Mouse (Mus musculus): ENCODE data around the gene Col18a1.

Col18a1 gene

DNA sequence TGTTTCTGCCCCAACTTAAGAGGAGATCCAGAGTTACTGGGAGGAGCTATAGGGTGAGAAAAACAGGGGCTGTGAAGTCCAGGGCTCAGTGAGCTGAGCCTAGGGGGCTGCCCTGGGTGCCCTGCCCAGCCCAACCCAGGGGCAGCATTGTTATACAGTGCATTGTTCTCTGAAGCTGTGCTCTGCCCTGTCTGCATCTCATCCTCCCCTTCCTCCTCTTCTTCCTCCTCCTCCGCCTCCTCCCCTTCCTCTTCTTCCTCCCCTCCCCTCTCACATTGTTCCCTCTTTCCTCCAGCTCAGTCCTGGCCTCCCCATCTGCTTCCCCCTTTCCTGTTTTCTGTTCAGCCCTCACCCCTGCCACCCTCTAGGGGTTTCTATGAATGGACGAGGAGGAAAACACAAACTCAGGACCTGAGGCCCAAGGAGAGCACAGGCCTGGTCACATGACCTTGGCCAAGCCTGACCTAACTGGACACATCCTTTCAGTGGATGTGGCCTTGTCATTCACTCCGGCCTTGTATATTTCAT is 16.5 kb upstream of the Col18a1 start:
- DNase-seq (ENCODE audit: low read depth, low spot score): no peak

DNA sequence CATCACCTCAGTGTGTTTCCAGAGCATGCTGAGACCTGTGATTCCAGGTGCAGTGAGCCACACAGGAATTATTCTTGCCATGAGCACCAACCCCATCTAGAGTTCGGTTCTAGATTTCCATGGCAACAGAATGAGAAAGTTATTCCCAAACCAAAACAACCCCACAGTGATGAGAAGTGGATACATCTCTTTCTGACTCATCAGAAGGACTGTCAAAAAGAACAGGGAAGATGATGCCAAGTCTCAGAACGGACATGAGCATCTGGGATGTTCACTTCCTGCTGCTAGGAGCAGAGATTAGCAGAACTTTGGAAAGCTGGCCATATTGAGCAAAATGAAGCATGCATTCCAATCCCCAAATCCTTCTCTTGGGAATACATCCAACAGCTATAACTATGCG is 13.8 kb upstream of the Col18a1 start:
- no peak for DNase-seq (ENCODE audit: low read depth, low spot score)

DNA sequence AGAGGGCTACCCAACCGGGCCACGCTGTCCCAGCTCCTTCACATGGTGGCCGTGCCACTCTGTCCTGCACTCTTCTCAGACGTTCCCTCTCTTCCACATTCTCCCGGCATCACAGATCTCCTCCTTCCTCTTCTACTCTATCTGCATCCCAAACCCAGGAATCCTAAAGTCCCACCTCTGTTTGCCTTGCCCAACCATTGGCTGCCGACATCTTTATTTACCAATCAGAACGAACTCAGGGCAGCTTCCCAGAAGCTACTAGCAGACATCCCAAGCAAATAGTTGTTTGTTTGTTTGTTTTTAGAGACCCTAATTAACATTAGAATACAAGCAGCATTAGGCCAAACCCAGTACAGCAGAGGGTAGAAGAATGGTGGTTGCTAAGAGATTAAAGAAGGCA is 12.3 kb upstream of the Col18a1 start:
- DNase-seq (ENCODE audit: low read depth, low spot score): no peak

DNA sequence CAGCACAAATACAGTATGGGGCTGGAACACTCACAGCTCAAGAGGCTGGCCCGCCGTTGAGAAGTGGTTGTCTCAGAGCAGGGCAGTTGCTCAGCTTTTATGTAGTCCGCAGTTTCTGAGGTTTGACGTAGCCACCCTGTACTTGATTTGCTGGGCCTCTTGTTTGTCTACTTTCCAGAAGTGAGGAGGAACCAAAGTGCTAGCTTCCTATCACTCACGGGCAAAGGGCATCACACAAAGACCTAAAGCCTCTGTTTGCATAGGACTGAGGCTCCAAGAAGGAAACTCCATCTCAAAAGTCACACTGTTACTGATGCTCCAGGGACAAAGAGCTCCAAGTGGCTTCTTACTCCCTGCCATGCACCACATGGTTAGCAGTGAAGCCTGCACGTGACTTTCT is 4.1 kb upstream of the Col18a1 start:
- no peak for DNase-seq (ENCODE audit: low read depth, low spot score)

DNA sequence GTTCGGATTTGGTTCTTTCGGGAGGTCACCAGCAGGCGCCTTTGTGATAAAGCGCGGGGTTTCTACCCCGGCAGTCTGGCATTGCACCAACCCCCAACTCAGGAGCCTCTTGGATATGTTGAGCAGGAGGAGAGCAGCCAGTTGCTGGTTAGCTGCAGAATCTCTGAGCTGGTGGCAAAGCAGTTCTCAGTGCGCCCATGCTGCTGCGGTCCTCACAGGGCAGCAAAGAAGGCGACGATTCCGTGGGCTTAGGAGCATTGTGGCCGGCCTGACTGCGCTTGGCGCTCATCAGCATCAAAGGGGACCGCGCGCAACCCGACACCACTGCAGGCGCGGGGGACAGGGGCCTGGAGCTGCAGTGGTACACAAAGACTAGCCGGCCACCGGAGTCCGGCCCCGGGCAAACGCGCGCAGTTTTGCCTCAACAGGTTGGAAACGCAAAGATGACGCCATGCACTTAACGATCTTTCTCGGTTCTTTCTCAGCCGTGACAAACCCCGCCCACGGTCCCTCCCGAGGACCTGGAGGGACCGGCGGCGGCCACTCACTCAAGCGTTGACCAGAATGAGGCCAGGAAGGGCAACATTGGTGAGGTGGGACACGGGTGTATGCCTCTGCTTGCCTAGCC is 916 bp downstream of the Col18a1 start:
- DNase-seq (ENCODE audit: low read depth, low spot score): no peak

DNA sequence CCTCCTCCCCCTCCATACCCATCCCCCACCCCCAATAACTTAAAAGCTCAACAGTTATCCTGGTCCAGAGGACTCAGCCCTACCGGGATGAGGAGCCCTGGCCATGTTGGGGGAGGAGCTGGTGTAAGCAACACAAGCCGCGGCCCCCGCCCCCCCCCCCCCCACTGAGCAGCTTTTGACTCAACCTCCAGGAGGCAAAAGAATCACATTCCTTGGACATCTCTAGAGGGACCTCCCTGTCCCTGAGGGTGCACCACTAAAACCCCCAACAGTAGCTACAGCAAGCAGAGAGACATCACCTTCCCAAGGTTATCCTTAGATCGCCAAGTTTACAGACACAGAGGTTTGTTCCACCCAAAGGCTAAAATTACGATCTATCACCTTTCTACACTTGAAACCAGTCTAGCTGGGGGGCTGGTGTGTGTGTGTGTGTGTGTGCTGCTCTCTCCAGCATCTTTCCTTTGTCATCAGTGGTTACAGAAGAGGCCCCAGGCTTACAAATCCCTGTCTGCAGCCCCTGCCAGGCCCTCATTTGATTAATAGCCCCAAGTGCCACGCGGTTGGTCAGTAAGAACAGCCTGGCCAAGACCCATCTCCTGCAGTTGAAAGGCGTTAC is 1.8 kb downstream of the Col18a1 start:
- DNase-seq (ENCODE audit: low read depth, low spot score): no peak

DNA sequence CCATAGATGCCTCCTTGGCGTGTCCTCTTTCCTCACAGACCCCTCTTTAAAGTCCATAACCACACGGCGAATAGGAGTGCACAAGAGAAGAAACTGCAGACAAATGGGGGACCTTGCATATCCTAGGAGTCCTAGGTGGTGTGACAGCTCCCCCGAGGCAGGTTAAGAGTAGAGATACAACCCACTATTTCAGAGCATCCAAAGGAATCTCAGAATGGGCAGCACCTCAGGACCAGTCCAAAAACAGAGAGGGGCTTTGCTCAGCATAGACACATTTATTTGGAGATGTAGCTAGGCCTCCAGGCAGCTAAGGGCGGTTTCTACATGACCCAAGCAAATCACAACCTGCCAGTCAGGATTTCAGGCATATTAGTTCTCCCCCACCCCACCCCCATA is 2.3 kb downstream of the Col18a1 start:
- no peak for DNase-seq (ENCODE audit: low read depth, low spot score)

DNA sequence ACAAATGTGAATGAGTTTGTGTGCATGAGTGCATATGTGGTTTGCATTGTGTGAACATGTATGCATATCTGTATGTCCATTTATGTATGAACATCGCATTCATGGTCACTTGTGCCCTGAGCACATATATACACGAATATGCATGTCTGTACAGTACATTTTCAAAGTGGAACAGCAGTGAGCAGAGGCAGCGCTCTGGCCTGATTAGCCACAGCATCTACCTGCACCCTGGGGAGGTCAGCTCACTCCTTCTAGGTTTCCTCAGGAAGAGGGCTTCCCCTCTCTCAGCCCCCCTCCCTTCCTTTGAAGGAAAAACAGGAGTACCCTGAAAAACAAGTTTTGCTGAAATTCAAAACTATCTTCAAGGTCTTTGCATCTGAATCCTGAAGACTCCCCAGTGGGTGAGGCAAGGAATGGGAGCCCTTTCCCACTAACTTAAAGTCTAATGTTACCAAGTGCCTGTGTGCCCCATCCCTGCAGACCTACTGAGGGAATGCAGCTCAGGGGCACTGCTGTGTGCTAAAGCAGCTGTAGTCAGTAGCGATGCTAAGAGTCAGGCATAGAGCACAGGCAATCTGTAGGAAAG is 2.9 kb downstream of the Col18a1 start:
- DNase-seq (ENCODE audit: low read depth, low spot score): no peak

DNA sequence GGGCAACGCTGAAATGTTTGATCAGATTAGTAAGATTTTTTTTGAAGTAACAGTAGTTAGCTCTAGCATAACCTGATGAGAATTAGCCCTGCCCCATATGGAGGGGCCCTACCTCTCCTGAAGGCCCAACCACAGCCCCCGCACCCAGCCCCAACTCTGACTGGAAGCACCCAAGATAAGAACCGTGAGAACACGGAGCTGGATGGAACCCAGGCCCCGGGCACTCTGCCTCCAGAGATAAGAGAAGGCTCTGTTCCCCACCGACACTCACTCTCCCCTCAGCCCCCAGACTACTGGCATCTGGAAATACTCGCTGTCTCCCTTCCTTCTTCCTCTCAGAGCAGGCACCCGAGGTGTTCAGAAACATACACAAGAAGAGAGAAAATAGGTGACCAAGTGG is 6.8 kb downstream of the Col18a1 start:
- DNase-seq (ENCODE audit: low read depth, low spot score): no peak

DNA sequence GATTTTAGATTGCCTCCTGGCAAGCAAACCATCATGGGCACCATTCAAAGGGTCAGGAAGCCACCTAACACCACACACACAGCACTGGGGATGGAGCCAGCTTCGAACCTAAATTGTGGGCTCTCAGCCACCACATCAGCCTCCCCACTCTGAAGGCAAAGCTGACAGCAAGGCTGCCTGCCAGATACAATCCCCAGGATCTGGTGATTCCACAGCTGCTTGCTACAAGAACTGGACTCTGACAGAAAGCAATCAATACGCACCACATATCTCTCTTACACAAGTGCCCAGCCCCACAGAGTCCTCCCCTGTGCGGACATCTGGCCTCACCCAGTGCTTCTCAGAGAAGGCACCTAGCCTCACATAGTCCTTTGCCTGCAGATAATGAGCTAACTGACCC is 7.4 kb downstream of the Col18a1 start:
- no peak for DNase-seq (ENCODE audit: low read depth, low spot score)

DNA sequence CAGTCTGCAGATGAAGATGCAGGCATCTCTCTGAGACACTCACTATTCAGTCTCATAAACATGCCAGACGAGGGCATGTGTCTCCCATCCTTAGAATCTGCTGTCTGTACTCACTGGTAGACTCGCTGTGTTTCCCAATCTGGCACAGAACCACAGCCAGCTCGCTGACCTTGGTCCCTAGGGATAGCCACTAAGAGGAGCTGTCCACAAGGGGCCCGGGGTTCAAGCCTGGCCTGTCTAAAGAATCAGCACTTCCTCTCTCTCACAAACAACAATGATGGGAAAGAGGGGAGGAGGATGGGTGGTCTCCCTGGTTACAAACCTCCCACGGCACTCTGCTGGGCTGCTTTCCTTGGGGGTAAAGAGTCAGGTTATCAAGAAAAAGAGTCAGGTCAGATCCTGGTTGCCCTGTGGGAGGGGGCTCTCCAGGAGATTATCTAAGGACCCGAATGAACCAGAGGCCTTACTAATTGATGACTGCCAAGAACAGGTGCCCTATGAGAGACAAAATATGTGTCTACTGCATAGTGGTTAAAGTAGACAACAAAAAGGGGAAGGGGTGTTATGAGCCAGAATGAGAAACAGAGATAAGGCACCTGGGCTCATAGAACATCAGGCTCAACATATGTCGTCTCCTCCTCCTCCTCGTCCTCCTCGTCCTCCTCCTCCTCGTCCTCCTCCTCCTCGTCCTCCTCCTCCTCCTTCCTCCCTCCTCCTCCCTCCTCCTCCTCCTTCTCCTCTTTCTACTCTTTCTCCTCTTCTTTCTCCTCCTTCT is 8.9 kb downstream of the Col18a1 start:
- no peak for DNase-seq (ENCODE audit: low read depth, low spot score)

DNA sequence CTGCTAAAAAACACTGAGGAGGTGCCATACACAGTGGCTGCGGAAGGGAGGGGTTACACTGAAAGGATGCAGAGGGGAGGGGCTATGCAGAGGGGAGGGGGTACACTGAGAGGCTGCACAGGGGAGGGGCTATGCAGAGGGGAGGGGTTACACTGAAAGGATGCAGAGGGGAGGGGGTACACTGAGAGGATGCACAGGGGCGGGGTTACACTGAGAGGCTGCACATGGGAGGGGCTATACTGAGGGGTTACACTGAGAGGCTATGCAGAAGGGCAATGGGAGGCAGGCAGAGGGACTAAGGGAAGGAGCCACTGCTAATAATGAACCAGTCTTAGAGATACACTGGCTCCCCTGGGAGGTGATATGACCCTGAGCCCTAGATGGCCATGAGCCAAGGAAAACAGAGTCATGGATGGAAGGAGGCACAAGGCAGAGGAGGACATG is 14.1 kb downstream of the Col18a1 start:
- DNase-seq (ENCODE audit: low read depth, low spot score): no peak

DNA sequence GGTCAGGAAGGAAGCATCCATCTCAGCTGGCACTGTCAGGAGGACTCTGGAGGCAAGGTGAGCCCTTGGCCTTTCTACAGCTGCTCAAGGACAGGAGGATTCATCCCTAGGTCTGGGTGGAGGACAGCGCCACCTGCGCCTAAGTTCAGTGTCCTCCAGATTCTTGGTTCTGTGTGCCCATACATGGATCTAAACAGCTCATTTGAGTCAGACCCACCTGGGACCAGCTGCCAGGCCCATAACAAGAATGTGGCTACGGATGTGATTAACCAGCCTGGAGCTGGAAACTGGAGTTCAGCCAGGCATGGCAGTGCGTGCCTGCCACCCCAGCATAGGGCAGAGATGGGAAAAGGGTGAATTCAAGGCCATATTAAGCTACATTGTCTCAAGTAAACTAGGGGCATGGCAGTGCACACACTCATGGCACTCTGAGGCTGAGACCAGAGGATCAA is 14.8 kb downstream of the Col18a1 start:
- no peak for DNase-seq (ENCODE audit: low read depth, low spot score)

DNA sequence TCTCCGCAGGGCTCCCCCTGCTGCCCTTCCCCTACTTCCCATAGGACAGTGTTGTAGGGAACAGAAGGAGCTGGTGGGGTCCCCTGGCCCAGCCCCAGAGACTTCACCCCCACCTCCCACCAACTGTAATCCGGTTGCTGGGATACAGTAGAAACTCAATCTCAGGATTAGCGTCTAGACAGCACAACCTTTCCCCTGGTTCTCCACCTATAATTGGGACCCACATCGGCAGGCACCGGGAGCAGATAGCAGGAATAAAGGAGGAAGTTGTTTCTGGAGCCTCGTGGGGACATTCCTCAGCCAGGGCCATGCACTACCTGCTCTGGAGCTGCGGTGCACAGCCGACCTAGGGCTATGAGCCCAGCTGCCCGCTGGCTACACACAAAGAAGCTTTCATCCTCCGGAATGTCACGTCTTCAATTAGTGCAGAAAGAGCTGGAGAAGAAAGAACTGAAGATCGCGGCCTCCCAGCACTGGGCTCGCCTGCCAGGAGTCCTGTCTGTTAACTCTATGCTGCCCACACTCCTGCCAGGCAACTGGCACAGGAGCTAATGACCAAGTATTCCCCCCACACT is 15.3 kb downstream of the Col18a1 start:
- no peak for DNase-seq (ENCODE audit: low read depth, low spot score)

DNA sequence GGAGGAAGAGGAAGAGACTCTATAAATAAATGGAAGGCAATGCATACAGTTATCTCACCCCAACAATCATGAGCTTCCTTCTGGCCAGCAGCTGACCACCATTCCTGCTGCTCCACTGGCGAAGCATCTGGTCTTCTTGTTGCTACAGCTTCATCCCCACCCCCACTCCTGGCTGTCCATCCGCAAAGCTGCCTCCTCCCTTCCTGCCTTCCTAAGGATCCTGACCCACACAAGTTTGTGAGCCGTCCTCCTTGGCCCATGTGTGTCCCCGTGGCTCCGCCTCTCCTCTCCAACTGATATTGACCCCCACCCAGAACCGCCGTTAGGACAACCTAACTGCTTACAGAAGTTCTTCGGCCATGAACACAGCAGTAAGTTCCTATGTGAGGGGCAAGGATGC is 16.3 kb downstream of the Col18a1 start:
- DNase-seq (ENCODE audit: low read depth, low spot score): no peak

DNA sequence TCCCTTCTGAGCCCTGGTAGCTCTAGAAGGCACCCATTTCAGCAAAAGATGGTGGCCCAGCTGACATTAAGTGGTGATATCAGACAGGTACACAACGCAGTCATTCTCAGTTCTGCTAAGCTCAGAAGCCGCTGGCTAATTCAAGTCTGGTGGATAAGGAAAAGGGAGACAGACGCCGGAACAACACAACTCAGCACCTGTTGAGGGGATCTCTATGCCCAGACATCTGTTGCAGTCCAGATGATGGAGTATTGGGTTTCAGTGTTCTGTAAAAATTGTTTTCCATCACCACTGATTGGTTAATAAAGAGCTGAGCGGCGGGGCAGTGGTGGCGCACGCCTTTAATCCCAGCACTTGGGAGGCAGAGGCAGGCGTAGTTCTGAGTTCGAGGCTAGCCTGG is 18.8 kb downstream of the Col18a1 start:
- DNase-seq (ENCODE audit: low read depth, low spot score): no peak

DNA sequence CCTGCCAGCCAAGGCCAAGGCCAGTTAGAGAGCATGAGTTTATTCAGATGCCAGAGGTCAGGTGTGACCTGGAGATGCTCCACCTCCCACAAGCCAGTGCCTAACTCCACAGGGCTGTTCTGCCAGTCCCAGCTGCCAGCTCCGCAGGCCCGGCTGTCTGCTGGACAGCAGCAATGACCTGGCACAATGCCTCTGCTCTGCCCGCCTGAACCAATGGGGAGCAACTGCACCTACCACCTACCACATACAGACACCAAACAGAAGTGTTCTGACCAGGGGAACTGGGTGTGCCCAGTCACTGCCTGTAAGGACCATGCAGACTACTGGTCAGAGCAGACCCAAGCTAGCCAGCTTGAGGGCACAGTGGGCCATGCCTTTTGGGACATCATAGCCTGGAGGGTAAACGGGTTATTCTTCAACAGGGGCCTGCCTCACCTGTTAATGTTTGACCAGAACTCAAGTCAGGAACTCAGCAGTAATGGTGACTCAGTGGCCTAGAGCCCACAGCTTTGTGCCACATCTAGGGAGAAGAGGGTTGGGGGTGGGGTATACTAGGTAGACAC is 19.4 kb downstream of the Col18a1 start:
- DNase-seq (ENCODE audit: low read depth, low spot score): no peak

DNA sequence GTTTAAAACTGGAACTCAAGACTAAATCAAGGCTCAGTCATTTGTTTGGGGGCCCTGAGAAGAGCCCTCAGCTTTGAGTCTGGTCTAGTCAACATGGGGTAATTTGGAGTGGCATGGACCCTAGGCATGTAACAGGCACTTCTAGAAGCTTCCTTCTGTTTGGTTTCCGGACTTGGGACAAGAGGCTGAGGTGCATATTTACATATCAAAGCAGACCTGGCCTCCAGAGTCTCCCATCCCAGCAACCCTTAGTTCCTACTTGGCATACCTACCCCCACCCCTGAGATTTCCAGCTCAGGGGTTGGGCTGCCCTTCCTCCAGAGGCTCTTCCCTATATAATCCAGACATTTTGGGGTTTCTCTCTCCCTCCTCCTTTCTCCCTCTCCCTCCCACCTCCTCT is 20.4 kb downstream of the Col18a1 start:
- no peak for DNase-seq (ENCODE audit: low read depth, low spot score)

DNA sequence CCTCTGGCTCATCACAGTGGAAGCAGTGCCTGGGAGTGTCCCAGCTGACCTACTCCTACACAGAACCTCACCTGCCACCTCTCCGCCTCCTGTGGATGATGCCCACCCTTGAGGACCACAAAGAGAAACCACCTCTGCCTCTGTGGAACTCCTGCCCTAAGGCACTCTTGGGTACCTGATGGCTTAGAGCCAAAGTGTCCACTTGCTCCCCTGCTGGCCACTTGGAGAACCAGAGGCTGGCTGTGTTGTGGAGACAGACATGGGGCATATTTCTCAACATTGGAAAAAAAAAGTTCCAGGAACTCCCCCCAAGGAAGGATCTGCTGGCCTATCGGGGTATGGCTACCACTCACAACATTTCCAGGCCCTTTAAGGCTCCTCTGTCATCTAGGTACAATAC is 22.0 kb downstream of the Col18a1 start:
- no peak for DNase-seq (ENCODE audit: low read depth, low spot score)

DNA sequence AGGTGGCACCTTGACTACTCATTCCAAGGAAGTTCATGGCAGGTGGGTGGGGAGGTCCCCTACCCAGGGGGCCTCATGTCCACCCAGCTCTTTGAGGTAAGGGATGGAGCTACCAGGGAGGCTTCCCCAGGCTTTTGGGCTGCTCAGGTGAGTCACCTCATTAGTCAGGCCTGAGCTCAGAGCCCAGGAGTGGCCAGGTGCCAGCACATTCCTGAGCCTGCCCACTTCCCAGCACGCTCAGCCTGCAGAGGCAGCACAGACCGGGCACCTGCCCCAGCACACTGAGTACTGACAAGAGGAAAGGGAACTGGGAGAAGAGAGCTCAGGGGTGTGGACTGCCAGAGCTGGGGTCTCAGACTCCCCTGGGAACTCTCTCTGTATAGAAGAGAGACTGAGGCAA is 24.0 kb downstream of the Col18a1 start:
- no peak for DNase-seq (ENCODE audit: low read depth, low spot score)

DNA sequence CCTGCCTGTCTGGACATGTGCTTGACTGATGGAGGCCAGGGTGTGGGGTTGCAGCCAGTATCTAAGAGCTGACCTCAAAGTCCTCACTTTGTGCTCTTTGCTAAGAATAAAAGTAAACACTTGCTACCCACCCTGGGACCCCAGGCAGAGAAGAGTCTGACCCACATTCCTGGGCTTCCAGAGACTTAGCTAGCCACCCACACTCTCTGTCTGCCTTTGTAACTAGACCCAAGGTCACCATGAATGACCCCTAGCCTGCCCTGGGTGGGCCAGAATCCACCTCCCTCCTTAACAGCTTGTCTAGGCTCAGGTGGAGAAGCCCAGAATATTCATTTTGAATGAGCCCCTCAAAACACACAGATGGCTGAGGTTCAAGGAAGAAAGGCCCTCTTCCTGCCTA is 28.0 kb downstream of the Col18a1 start:
- DNase-seq (ENCODE audit: low read depth, low spot score): no peak

DNA sequence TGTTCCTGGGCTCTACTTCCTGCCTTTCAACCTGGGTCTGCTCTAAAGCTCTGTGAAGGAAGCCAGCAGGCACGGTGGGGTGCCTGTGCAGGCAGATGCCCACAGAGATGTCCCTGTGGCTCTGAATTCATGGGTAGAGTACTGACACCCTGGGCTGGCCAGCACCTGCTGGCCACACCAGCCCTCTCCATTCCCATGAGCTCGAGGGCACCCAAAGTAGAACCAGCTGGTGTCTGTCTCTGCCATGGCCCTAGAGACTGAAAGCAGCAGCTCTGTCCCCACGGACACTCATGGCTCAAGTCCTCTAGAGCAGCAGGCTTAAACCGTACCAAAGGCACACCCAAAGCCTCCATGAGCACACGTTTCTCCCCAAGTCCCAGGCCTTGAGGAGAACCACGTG is 30.1 kb downstream of the Col18a1 start:
- no peak for DNase-seq (ENCODE audit: low read depth, low spot score)
